Mouse (Mus musculus) embryonic fibroblast, embryonic 13.5 days (primary cell): ENCODE data around the gene Mcf2l.

ENCODE experiments used
- CTCF ChIP-seq: IDR thresholded peaks from 2 replicates; pipeline ENCODE4 v1.5.1; 2011; ENCODE audit warnings: mild to moderate bottlenecking, control low read depth, low read length, moderate library complexity, borderline replicate concordance; ENCODE audit not compliant: insufficient read depth
- POLR2A ChIP-seq: IDR thresholded peaks from 2 replicates; pipeline ENCODE4 v1.6.1; 2011; ENCODE audit warnings: low read depth, mild to moderate bottlenecking, control low read depth, low read length, moderate library complexity

DNA sequence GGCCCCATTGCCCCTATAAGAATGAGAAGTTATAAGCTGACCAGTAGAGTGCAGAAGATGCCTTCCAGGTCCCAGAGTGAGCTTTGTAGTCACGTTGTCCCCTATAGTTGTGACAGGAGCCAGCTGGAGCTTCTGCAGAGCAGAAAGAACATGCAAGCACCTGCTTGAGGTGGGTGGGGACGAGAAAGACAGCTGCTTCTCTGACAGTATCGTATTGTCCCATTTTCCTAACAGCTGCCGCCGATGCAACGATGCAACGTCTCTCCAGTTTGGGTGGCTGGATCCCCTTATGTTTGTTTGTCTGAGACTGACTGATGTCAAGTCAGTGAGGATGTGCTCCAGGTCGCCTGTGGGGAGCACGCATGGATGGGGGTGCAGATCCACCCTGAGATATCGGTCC, 117.8 kb downstream of the Mcf2l start:
- no peak for TF ChIP-seq POLR2A
- TF ChIP-seq CTCF: no peak
